Mouse (Mus musculus) activated CD4-positive, CD25-positive, alpha-beta regulatory T cell, adult 9 weeks (primary cell): Measurements from ENCODE around the gene Sytl2. TPM values are rescaled to one million over a fixed set of nuclear protein-coding genes. Genes with fewer than 3 reads are reported as not detected.

Source experiments
- polyA plus RNA-seq: library from polyadenylated mRNA; unstranded; fragments of 100-300 nt; shearing (Covaris generic); gene quantifications from one replicate; pipeline ENCODE4 v1.2.1, GENCODE M21; 2017

Sytl2 gene
- 79.0 TPM for polyA plus RNA-seq

DNA sequence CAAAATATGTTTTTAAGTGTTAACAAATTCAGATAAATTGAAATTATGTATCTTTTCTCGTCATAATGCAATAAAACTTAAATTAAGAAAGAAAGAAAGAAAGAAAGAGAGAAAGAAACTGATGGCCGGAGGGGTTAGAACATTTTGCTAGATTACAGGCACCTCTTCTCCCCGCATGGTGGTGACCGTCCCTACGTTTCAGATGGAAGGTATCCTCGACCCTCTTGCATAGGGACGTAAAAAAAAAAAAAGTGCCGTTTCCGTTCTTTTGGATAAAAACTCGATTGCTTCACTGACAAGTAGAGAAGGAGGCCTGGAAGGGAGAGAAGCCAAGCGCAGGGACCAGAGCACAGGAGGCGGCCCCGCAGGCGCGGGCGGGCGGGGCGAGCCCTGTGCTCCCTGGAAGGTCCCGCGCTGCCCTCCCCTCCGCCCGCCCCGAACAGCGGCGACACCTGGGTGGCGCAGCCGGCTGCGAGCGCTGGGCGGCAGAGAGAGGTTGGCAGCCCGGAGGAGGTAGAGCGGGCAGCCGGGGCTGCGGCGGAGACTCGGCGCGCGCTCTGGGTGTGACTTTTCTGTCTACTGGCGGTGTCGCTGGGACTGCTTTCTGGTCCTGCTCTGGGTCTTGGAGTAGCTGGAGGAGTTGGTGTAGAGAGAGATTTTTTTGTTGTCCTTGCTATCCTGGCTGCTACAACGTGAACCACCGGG lies at the start of gene Sytl2:
TSS of gene Sytl2 (plus strand) at position 311 of the 705 bp plus-strand sequence.

GRCm38 (mm10) chr7:90265289-90265970 lies 36.6 kb upstream of the Sytl2 start, which contains the start of gene Ccdc83:
Ccdc83 (minus strand) TSS chr7:90265777.

GRCm38 (mm10) chr7:90426020-90427001 lies 124.3 kb downstream of the Sytl2 start, which contains the start of gene Ccdc89:
Ccdc89 (plus strand) TSS chr7:90426577.

DNA sequence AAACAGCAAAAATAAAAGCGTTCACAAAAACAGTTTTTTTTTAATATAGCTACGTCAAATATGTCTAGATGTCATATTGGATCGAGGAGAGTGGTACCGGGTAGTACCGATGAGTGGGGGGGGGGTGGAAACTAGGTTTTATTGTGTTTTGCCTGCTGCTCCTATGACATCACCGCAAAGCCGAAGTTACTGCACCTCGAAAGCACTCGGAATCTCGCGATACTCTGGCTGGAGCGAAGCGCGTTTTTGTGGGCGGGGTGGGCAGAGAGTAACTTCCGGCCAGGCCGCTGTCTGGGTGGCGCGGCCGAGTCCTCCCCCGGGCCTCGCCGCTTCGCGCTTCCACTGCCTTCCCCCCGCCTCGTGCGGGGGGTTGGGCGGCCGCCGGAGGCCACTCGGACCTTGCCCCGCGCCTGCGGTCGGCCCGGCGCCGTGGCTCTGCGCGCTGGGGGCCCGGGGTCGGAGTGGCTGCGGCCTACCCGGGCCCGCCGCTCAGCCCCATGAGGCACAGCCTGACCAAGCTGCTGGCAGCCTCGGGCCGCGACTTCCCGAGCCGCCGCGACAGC lies 140.5 kb downstream of the Sytl2 start, which contains the start of gene Crebzf:
TSS of gene Crebzf (plus strand) at position 212 of the 563 bp plus-strand sequence.

DNA sequence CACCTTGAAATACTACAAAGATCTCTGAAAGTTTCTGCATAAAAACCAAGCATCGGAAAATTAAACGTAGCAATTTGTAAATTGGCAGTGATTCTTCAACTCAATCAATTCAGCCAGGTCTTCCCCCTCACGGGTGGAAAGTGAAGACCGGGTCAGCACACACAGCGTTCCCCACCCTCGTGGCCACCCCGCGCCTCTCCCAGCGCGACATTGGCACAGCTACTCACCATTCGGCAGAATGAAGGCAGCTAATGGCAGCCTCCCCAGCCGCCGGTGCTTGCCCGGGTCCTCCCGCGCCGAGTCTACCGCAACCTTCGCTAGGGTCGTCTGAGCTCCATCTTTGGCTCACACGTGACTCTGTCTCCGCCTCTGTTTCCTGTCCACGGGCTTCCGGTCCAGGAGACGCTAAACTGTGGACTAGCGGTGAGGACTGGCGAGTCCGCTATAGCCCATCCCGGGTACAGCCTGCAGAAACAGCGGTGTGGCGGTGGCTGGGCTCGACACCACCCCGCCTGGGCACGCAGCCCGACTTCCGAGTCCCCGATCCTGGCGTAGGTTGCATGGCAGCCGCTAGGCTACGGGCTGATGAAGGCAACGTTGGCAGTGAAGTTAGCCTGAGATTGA lies 154.9 kb downstream of the Sytl2 start, which contains the start of gene Tmem126a:
TSS of gene Tmem126a (minus strand) at position 385 of the 624 bp plus-strand sequence.

Other genes starting within 250 kb of the Sytl2 start
- 24.5 TPM for gene Picalm, start 172.0 kb upstream of the Sytl2 start, polyA plus RNA-seq
- gene Ccdc83, start 36.5 kb upstream of the Sytl2 start, polyA plus RNA-seq: not detected
- gene Ccdc89, start 124.3 kb downstream of the Sytl2 start, polyA plus RNA-seq: not detected
- 12.2 TPM for gene Crebzf, start 140.5 kb downstream of the Sytl2 start, polyA plus RNA-seq
- 97.5 TPM for gene Tmem126a, start 155.0 kb downstream of the Sytl2 start, polyA plus RNA-seq
- gene Tmem126b, start 173.7 kb downstream of the Sytl2 start, polyA plus RNA-seq: 42.2 TPM
- 0.22 TPM for gene Dlg2, start 174.4 kb downstream of the Sytl2 start, polyA plus RNA-seq